Mouse (Mus musculus) megakaryocyte, embryonic 14.5 days (primary cell): ENCODE measurements around the gene Wdr38.

Experiments used
- FLI1 ChIP-seq: IDR thresholded peaks from 2 replicates; pipeline ENCODE4 v1.6.1; 2012; ENCODE audit warnings: low read length, inconsistent platforms, mixed read lengths
- GATA1 ChIP-seq: IDR thresholded peaks from 3 replicates; pipeline ENCODE4 v1.6.1; 2012; ENCODE audit warnings: mixed read lengths, low read length, inconsistent platforms, borderline replicate concordance

DNA sequence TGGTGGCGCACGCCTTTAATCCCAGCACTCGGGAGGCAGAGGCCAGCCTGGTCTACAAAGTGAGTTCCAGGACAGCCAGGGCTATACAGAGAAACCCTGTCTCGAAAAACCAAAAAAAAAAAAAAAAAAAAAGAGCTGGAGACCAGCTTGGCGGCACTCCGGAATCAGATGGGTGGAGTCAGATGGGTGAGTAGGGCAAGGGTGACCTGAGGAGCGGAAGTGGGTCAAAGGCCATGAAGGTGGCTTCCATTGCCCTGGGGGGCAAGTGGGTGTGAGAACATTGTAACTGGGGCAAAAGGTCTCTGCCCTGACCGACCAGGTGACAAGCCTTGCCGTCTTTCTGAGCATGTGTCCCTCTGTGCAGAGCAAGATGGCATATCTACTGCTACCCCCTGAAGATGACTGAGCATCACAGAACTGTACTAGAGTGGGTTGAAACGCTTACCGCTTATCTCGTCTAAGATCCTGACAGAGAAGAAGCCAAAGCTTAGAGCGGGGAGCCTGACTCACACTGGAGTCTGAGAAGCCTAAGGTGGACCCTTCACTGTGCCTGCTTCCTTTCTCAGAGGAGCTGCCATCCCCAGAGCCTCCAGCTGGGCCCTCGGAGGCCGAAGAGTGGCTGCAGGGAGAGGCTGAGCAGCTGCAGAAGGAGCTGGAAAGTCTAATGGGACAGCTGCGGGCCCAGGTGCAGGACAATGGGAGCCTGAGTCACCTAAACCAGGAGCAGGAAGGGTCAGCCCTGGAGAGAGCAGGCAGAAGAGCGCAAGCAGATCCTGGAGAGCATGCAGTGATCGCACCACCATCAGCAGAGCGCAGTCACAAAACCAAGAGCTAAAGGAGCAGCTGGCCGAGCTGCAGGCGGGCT, 21.1 kb upstream of the Wdr38 start:
- TF ChIP-seq GATA1 (no peak), FLI1 (no peak)
